Mouse (Mus musculus) thymus, postnatal 36 days (tissue): ENCODE measurements at regions not wholly inside any gene's neighbourhood (a gene's known extent, or its start where the extent isn't known, plus 50 kb on each side); places are given as distances from the start of the nearest gene placed in this dataset.

Source experiments
- DNase-seq, 2 experiments: peaks; one replicate each; pipeline ENCODE4 v3.0.0; 2022; ENCODE audit warnings: mixed read lengths in 2 of 2

DNA sequence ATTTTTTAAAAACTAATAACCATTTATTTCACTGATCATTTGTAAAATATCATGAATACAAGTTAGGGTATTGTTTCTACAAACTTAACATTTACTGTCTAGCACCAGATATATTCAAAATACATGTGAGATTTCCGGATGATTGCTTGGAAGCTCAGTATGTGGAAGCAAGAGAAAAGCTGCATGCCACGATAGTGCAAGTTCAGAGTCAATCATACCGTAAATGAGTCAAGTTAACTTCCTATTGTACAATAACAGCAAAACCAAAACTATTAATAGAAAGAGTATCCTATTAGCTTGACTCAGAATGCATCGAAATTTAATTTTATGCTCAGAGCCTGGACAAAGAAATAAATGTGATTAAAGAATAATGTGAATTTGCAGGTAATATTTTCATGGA is 1284.6 kb upstream of the Cited2 start:
- no peak for DNase-seq

DNA sequence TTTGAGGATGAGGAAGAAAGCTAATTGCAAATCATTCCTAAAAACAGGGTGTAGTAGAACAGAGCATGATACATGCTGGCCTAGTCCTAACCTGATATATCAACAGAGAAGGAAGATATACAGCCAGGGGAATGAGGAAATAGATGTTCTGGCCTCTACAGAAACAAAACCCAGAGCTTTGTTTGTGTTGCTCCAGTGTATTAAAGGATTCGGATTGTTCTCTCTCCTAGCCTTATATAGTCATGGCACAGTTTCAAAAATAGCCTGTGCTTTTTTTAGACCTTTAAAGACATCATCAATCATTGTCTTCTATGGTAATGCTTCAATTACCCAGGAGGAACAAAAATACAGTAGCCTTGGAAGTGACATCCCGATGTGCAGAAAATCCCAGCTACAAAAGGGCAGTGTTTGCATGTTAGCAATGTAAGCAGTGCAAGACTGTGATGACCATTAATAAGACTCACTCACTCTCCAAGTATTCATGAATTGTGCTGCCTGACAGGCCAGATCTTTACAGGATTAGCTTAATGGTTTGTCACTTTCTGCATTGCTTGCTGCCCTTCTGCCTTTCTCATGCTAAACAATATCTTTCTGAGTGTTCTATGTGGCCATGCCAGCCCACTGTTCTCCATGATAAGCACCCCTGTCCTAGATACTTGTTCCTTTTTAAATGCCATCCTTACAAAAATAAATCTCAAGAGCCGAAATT is 1281.9 kb upstream of the Cited2 start:
- DNase-seq: no peak

DNA sequence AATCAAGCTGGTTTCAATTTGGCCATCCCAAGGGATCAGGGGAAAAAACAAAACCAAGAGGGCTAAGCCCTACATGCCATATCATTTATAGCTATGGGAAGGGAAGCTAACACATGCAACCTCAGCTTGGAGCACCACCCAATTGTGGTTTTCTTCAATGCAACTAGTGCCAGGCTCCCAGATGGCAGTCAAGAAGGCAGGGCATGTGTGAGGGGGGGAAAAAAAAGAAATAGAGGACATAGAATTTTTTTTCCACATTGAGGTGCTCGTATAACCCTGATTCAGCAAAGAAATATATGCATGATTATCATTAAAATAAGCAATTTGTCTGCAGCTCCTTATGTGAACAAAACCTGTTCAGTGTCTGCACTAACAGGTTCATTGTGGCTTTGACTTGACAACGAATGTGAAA is 1281.4 kb upstream of the Cited2 start:
- no peak for DNase-seq

DNA sequence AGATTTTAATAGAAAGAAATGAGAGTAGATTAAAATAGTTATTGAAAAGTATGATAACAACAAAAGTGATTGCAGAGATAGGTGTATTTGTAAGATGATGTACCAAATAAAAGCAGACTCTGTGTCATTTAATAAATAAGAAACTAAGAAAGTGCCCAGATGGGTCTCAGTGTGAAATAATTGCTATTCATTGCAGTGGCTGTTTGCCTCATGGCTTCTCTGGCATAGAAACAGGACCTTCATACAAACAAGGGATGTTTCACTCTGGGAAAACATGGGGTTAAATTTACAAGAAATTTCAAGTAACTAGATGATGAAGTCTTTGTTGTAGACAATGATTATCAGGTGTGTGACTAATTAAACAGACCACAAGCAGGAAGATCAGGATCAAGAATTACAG is 1279.1 kb upstream of the Cited2 start:
- no peak for DNase-seq

DNA sequence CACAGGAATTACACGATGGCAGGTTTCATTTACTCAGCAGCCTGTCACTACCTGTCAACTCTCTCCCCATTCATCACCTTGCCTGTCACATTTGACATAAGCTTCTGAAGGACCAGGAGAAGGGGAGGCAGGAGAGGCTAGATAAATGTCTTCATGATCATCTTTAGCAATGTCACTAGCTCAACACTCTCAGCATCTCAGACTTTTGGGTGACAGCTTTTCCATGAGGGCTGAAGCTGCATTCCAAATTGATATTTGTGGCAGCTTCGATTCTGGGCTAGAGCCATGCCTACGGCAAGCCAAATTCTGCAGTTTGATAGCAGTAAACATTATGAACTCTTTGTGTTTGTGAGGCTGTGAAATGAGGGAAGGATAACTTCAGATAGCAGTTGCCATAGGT is 1255.1 kb upstream of the Cited2 start:
- DNase-seq: no peak

DNA sequence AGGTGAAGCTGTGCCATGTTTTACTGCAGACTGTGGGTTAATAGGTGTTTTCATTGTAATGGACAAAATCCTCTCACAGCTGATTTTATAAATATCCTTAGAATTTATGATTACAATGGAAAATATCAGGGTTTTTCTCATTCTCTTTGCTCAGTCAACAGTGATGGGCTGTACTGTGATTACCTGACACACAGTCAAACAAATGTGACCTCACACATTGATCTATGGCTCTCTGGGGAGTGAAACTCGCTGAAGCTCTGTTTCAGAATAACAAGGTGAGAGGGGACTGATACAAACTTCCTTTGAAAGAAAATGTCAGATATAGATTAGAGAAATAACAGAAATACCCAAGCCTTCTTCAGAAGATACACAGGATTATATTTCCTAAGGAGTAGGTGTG is 1253.3 kb upstream of the Cited2 start:
- no peak for DNase-seq

DNA sequence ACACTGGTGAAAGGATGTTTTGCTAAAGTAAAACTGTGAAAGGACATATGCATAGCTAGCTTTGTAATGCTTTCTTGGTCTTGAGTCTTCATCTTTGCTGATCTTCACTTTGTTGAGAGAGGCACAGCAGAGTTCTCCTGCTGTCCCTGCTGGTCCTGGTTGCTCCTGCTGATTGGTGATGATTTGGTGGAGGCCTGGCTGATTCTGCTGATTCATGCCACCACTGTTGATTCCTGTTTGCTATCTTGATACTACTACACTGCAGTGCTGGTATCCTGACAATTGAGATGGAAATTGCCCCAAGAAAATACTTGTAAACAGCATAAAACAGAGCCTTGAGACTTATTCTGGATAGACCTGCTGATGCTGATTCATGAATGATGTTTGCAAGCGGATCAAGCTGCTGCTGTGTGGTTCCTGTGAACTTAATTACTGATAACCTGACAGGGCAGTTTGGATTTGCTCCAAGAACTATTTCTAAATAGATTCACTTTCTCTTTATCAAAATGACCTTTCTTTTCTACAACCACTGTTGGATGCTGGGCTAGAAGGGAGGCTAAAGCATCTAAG is 1249.0 kb upstream of the Cited2 start:
- no peak for DNase-seq

DNA sequence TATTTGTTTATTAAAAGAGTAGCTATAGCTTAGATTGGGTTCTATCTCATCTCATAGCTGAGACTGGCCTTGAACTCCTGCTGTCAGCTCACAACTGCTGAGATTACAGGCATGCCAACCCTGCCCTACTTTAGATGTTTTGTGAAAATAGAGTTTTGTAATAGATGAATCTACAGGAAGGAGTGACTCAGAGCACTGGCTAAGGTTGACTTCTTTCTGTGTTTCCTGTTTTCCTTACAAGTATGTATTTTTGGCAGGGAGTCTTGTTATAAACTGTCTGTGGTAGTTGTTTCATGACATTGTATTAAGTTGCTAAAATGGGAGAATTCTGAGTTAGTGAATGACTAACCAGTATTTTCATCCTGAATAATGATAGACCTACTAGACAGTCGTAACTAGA is 1224.4 kb upstream of the Cited2 start:
- DNase-seq: no peak

DNA sequence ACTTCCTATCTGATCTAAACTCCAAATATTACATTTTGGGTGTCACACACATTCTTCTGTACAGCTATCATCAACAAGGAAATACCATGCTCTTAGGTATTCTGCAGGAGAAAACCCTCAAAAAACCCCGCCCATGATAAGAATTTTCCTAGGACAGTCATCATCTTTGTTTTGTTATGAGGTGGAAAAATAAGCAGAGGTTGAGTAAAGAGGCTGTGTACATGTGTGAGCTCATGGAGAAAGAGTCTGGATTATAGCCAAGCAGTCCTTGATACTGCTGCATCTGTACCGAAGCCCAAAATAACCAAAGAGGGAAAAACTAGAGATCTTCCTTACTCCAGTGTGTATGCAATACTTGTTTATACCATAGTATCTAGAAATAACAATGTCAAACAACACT is 1215.3 kb upstream of the Cited2 start:
- DNase-seq: no peak

DNA sequence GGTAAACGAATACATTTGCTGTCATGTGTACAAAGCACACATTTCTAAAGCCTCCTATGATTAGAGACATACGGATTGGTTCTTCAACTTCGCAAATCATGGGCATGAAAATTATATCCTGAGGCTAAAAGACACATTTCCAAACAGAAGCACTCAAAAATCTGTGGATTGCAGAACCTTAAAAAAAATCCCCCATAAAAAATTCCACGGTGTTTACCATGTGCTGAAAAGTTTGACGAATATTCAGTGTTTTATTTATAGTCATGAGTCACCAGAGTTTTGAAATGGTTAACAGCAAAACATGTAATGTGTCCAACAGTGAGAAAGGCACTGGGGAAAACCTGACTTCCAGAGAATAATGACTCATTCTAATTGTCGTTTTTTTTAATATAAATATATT is 1214.9 kb upstream of the Cited2 start:
- DNase-seq: no peak

DNA sequence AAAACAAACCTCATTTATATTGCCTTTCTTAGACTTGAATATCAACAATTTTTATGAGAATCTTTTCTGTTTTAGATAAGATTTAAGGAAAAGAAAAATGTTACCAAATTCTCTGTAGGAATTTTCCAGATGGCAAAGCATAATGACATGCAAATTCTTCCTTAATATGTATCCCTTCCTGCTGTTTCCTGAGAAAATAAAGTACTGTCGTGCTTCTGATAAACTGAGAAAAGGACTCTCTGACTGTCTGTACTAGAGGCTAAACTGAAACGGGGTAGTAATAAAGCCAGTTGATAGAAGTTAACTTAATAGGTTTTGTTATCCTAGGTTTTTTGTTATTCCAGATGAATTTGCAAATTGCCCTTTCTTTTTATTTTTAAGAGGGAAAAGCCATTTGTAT is 1208.4 kb upstream of the Cited2 start:
- DNase-seq: no peak

DNA sequence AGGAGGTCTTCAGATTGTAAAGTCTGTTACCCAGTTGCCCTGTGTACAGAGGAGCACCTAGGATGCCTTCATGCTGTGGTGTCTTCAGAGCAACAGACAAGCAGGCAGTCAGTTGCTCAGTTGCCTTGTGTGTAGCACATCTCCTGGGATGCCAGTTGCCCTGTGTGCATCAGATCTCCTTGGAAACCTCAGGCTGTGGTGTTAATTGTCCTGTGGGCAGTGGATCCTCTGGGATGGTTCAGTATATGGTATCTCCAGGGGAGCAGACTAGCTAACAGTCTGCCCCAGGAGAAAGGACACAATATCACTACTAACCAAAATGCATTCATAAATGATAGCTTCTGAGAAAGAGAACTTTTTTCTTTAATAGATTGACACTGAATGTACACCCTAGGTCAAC is 1201.1 kb upstream of the Cited2 start:
- DNase-seq: no peak

DNA sequence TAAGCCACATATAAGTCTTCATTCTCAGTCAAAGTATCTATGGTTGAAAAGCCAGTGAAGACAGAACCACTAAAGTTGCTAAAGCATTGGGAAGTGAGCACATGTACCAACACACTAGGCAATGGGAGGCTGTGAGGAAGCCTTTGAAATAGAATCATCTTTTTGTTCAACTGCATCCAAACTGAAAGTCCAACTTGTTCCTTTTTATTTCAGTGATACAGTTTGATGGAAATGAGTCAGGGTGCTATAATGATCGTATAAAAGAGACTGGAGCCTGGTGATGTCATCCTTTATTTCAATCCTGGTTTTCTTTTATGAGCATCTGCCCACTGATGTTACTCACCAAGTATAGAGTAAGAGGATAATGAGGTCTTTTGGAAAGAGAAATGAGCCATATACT is 1198.9 kb upstream of the Cited2 start:
- DNase-seq: no peak

DNA sequence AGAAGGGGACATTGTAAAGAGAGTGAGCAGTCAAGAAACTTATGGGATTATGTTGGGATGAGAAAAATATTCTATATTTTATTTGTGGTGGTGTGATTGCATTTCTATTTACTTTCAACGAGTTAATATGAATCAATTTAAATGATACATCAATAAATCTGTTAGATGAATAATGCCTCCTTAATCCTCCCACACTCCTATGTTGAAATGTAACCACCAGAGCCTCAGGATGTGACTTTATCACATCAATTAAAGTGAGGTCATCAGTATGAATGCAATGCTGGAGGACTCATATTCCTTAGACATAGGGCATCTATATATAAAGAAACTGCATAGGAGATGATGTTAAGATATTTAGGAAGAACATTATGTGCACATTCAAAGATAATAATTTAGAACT is 1195.3 kb upstream of the Cited2 start:
- no peak for DNase-seq

DNA sequence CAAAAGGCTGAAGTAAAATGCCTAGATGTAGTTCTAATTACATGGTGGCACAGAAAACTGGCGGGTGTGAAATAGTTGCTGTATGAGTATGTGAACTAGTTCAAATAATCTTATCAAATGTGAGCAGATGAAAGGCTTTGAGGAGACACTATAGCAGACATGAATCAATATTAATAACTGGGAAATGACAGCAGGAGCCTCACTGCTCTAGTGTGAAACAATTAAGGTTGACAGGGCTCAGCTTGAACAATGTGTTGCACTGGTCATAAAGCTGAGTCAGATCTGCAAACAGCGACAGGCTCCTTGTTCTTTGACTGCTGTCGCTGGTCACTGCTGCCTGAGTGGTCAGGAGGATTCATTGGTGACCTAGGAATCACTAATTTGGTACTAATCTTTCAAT is 1185.4 kb upstream of the Cited2 start:
- no peak for DNase-seq

DNA sequence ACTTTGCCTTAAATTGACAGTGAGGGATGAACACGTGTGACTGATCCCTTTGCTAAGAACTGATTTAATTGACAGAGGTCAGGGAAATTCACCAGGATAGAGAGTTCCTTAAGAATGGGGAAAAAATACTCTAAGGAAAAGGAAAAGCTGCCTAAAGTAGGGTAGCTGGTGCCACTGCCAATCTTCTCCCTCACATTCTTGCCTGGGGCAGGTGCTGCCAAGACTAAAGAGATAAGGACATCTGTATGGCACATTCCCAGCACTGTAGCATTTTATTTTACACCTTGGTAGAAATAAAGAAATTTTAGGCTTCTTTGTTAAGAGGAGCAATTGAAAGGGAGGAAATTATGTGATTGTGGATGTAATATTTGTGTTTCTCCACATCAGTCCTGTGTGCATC is 1184.6 kb upstream of the Cited2 start:
- DNase-seq: no peak

DNA sequence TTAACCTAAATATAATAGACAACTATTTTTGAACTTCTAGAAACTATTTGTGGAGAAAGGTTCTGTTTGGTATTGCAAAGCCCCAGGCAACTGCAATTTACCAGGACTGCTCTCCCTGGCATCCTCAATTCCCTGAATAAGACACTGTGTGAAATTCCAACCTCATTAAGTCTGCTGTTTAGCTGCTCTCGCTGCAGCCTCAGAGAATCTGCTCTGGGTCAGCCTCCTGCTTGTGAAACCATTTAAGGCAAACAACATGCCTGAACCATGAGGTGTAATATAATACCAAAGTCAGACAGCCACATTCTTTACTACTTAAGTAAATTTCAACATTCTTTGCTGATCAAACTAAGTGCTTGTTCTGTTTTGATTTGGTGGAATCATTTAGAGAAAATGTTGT is 1177.6 kb upstream of the Cited2 start:
- DNase-seq: no peak

DNA sequence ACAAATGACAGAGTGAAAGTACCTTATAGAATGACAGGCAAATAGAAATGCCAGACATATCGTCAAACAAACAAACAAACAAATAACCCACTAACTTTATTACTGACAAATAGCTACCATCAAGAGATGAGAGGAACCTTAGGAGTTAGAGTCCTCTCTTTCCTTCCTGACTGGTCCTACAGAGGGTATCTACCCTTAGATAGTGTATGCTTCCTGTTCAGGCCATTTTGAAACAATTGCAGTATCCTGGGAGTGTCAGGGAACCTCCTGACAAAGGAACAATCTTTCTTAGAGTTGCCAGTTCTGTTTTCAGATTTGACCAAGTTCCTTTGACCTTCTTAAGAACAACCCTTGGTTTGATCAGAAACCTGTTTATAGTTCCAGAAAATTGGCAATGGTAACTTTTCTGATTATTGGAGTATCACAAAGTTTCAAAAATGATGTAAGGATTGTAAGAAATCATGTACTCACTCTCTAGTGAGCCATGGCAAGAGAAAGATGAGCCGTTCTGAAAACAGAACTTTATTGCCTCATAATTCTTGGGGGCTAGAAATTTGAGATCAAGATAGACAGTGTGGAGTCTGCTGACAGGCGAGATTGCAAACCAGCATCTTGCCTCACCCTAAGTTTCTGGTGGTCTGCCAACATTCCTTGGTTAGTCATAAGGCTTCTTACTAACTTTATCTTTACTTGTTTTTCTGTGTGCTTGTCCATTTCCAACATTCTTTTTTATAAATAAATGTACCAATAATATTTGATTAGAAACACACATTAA is 1170.0 kb upstream of the Cited2 start:
- no peak for DNase-seq

DNA sequence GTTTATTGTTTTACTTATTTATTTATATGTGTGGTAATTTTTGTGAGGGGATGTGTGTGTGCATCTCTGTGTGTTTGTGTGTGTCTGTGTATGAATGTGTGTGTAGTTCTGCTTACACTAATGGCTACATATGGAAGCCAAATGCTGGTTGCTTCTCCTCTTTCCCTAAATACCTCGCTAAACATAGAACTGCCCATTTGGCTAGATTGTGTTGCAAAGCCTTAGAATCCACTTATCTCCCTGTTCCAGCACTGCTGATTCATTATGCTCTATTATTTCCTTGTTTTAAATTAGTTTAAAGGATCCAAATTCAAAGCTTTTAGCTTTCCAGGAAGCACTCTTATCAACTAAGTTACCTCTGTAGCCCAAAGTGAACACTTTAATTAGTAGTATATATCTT is 1148.5 kb upstream of the Cited2 start:
- no peak for DNase-seq

DNA sequence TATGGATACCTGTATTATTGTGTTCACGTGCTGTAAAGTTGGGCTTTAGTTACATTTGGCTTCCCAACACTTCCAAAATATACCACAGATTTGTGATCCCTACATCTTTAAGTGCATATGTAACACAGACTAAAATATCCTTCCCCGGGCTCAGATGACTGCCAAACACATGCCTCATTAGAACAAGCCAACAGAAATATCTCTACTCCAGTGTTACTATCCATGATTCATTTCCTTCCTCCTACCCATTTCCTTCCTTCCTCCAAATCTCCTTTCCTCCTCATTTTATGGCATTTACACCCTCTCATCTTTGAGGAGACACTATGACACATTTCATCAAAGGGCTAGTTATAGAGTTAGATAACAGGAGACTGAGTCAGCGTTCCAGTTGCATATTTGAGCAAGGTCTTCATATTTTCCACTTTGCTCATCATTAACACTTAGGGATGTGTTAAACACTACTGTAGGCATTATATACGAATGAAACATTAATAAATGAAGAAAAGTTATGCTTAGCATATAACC is 1144.4 kb upstream of the Cited2 start:
- no peak for DNase-seq

DNA sequence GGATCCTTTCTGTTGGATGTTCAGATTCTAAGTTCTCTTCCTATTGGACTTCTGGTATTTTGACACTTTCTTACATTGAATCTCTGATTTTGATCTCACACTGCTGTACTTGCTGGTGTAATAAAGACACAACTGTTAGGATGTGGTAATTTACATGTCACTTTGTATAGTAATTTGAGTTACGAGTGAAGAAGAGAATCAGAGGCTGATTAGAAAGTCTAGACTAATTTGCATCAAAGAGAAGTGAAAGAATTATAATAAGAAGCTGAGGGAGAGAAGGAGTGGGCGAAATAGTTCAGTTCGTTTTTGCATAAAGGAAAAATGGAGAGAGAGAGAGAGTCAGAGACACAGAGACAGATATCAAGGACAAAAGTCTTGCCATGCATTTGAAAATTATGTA is 1142.8 kb upstream of the Cited2 start:
- DNase-seq: no peak

DNA sequence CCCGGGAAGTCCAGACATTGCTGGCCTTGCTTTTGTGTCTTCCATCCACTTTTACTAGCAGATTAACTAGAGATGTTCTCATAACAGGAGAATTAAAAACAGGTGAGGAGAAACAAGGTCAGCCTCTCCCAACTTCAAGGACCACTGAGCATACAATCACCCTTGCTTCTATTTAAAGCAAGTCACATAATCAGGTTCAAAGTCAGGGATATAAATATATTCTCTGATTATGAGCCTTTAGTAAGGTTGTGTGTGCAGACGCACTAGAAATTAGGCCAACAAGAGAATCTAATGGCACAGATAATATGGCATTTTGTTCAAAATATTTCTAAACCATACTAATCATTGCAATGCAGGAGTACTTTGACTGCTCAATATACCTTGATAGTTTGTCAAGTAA is 1134.2 kb upstream of the Cited2 start:
- no peak for DNase-seq

DNA sequence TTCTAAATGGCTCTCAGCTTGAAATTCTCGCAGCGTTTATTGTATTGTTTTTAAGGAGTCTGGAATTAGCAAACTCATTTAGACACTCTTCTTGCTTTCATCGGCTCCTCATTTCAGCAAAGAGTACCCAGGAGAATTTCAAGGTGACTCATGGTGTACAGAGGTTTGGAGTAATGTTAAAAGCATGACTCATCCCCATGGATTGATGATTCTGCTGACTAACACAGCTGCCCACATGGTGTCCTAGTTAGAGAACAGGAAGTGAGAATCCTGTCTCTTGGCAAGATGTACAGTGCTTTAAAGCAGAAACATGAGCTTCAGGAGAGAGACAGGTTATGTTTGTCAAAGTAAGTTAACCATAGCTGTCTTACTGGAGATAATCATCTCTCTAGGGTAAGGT is 1133.6 kb upstream of the Cited2 start:
- DNase-seq: no peak

DNA sequence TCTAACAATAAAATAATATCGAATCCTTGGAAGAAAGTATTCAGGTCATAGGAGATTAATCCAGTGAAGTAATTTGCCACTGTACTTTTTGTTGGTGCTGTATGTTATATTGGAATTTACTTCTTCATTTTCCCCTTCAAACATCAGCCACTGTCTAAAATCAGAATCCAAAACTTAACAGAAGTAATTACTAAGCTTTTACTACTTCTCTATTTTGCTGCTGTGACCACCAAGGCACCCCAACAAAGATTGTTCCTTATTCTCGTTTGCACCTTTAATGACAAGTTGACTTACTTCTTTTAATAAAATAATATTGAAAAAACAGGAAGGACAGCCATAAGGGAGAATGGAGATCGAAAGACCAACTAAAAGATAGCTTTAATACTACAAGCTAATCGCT is 1130.1 kb upstream of the Cited2 start:
- DNase-seq: no peak
